Mouse (Mus musculus) liver, embryonic 16.5 days (tissue): Measurements from ENCODE around the gene Sbf1. TPM values are rescaled to one million over a fixed set of nuclear protein-coding genes. Genes with fewer than 3 reads are reported as not detected.

ENCODE experiments used
- ATAC-seq: fragments of 200-750 bp; cut with Nextera tagmentation; 2 replicates; pipeline ENCODE4 v1.8.0; 2017; ENCODE audit warnings: low read depth, mild to moderate bottlenecking, moderate number of reproducible peaks, moderate library complexity
- H3K27ac ChIP-seq: fragments of 300-500 bp; sonication (generic); 2 replicates; pipeline ENCODE4 v1.5.1; 2014; ENCODE audit warnings: mild to moderate bottlenecking, low read length
- H3K27me3 ChIP-seq: fragments of 300-500 bp; sonication (generic); 2 replicates; pipeline ENCODE4 v1.6.1; 2014; ENCODE audit warnings: low read depth, low read length, mixed read lengths; ENCODE audit not compliant: control insufficient read depth, insufficient read depth
- H3K36me3 ChIP-seq: fragments of 300-500 bp; sonication (generic); 2 replicates; pipeline ENCODE4 v1.6.1; 2014; ENCODE audit warnings: mild to moderate bottlenecking; ENCODE audit not compliant: control insufficient read depth, insufficient read depth
- H3K4me1 ChIP-seq: fragments of 300-500 bp; sonication (generic); 2 replicates; pipeline ENCODE4 v1.6.1; 2014; ENCODE audit warnings: low read depth, low read length, mixed read lengths; ENCODE audit not compliant: control insufficient read depth
- H3K4me2 ChIP-seq: fragments of 300-500 bp; sonication (generic); 2 replicates; pipeline ENCODE4 v1.6.1; 2014; ENCODE audit warnings: low read depth, low read length, mixed read lengths
- H3K4me3 ChIP-seq: fragments of 300-500 bp; sonication (generic); 2 replicates; pipeline ENCODE4 v1.5.1; 2014; ENCODE audit warnings: low read depth, mild to moderate bottlenecking, low read length
- H3K9ac ChIP-seq: fragments of 300-500 bp; sonication (generic); 2 replicates; pipeline ENCODE4 v1.6.1; 2014; ENCODE audit warnings: low read depth, low read length
- H3K9me3 ChIP-seq: fragments of 300-500 bp; sonication (generic); replicated peaks from 2 replicates; pipeline ENCODE4 v1.6.1; 2016; ENCODE audit warnings: low read length; ENCODE audit not compliant: control insufficient read depth
- WGBS: fragments of 180-500 bp; shearing (Covaris S2); extraction: QIAGEN DNeasy Blood & Tissue Kit; methylation state at CpG from one replicate; pipeline ENCODE4 v1.1.7; 2014; ENCODE audit not compliant: insufficient replicate concordance; 5-methylcytosine and 5-hydroxymethylcytosine counted together
- polyA plus RNA-seq: library from polyadenylated mRNA; unstranded; fragments of >200 nt; fragmentation: Nextera tagmentation; extraction: Ambion mirVana; gene quantifications from 2 replicates; pipeline ENCODE4 v1.2.1, GENCODE M21; 2015

Gene Sbf1
- polyA plus RNA-seq, 1 experiment from 2014 or later = 23.1 TPM

GRCm38 (mm10) chr15:89326441-89326840 lies 11.3 kb upstream of the Sbf1 start:
- Histone ChIP-seq H3K9ac (no peak overlapping the region), H3K36me3 (no peaks in the 10 kb centered on the region), H3K4me3 (no peak overlapping the region), H3K4me2 (no peak overlapping the region), H3K27me3 (peaks cover 17% of the 10 kb centered on the region), H3K4me1 (peaks cover 7% of the 10 kb centered on the region), H3K9me3 (no peaks in the 10 kb centered on the region), H3K27ac (no peak overlapping the region)
- no peak for ATAC-seq
- whole genome bisulfite sequencing = 75% methylated on average over 5 of the region's 5 CpGs

DNA sequence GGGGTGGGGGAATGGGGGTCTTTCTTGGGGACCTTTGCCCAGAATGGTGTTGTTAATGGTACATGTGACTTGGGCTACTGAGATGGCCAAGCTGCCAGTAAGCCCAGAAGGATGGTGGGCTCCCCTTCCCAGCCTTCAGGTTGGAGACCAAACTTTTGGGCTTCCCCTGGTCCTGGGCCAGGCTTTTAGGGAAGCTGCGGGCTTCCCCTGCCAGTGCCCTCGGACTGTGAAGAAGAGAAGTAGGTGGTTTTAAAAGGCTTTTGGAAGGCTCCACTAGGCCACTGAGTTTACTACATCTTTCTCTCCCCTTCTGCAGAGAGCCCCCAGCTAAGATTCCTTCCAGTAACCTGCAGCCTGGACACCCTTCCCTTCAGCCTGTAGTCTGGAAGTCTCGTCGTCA lies 8.5 kb upstream of the Sbf1 start:
- H3K9me3 ChIP-seq = no peaks in the 10 kb centered on the region
- H3K4me1 ChIP-seq = peaks cover 15% of the 10 kb centered on the region
- peak overlapping the region; percentile 57 for H3K4me2 ChIP-seq
- H3K9ac ChIP-seq = no peak overlapping the region
- H3K27ac ChIP-seq = no peak overlapping the region
- H3K27me3 ChIP-seq = peaks cover 17% of the 10 kb centered on the region
- no peak for ATAC-seq
- no peaks in the 10 kb centered on the region for H3K36me3 ChIP-seq
- H3K4me3 ChIP-seq = peak overlapping the region; percentile 51
- WGBS = 63% methylated on average over 4 of the region's 4 CpGs

GRCm38 (mm10) chr15:89322670-89323522 lies 7.8 kb upstream of the Sbf1 start, which contains the start of gene Adm2:
TSS of gene Adm2 (plus strand) at chr15:89322720.
- H3K27me3 ChIP-seq = peaks cover 17% of the 10 kb centered on the region
- no peaks in the 10 kb centered on the region for H3K36me3 ChIP-seq
- H3K9me3 ChIP-seq = no peaks in the 10 kb centered on the region
- H3K4me2 ChIP-seq = peak within 1 kb of the TSS; percentile 57
- no peak within 1 kb of the TSS for H3K27ac ChIP-seq
- H3K4me3 ChIP-seq = peak within 1 kb of the TSS; percentile 51
- peaks cover 15% of the 10 kb centered on the region for H3K4me1 ChIP-seq
- ATAC-seq = peak; percentile 64
- 12% methylated on average over 26 of the region's 26 CpGs for WGBS
- H3K9ac ChIP-seq = peak within 1 kb of the TSS; percentile 42

DNA sequence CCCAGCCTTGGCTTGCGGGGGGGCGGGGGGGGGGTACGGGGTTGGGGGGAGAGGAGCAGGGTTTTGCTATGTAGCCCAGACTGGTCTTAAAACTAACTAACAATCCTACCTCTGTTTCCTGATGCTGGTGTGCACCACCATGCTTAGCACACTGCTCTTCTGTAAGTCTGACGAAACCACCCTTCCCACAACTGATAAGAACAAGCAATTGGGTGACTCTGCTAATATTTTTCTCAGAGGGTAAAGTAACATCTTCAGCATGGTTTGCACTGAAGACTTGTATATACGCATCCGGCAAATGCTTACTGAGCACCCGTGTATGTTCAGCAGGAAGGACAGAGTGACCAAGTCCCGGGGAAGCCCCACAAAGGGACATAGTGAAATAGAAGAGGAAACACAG lies 6.2 kb upstream of the Sbf1 start:
- Histone ChIP-seq H3K4me2 (no peak overlapping the region), H3K4me3 (no peak overlapping the region), H3K27me3 (peaks cover 17% of the 10 kb centered on the region), H3K4me1 (peaks cover 15% of the 10 kb centered on the region), H3K36me3 (no peaks in the 10 kb centered on the region), H3K9me3 (no peaks in the 10 kb centered on the region), H3K27ac (no peak overlapping the region), H3K9ac (no peak overlapping the region)
- 18% methylated on average over 8 of the region's 8 CpGs for WGBS
- peak; percentile 22; the same call in 1 of the 2 replicates for ATAC-seq

DNA sequence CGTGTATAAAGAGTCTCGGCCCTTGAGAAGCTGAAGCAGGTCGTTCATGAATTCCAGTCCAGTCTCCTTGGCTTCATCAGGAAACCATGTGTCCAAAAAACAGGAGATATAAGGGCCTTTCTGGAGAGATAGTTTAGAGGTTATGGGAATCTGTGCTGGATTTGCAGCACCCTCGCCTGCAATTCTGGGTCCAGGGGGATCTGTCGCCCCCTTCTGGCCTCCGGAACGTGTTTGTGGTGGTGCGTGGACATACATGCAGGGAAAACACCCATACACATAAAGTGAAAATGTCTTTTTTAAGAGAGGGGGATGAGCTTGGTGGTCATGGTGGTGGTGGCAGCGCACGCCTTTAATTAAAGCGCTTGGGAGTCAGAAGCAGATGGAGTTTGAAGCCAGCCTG lies 1.0 kb upstream of the Sbf1 start:
- ATAC-seq = no peak
- 77% methylated on average over 11 of the region's 11 CpGs for WGBS
- no peak overlapping the region for H3K4me3 ChIP-seq

GRCm38 (mm10) chr15:89314511-89315189 lies 461 bp downstream of the Sbf1 start:
- no peaks in the 10 kb centered on the region for H3K9me3 ChIP-seq
- WGBS = under 1% methylated on average over 58 of the region's 58 CpGs
- H3K27me3 ChIP-seq = no peaks in the 10 kb centered on the region
- H3K4me1 ChIP-seq = peaks cover 42% of the 10 kb centered on the region
- H3K9ac ChIP-seq = peak overlapping the region; percentile 96
- peak overlapping the region; percentile 41 for H3K27ac ChIP-seq
- peak; percentile 17 for ATAC-seq
- H3K4me3 ChIP-seq = peak overlapping the region; percentile 97
- H3K36me3 ChIP-seq = no peaks in the 10 kb centered on the region
- H3K4me2 ChIP-seq = peak overlapping the region; percentile 82

More for the DNA sequence above, 1.0 kb upstream of the Sbf1 start:
- H3K9me3 ChIP-seq = no peaks in the 10 kb centered on the region
- peaks cover 36% of the 10 kb centered on the region for H3K4me1 ChIP-seq
- no peaks in the 10 kb centered on the region for H3K27me3 ChIP-seq
- no peak overlapping the region for H3K27ac ChIP-seq
- no peak overlapping the region for H3K9ac ChIP-seq
- H3K4me2 ChIP-seq = no peak overlapping the region
- H3K36me3 ChIP-seq = no peaks in the 10 kb centered on the region

- WGBS = 29% methylated on average over 3 of the region's 3 CpGs
- no peaks in the 10 kb centered on the region for H3K36me3 ChIP-seq
- peak overlapping the region; percentile 97 for H3K4me3 ChIP-seq
- ATAC-seq = no peak
- no peaks in the 10 kb centered on the region for H3K27me3 ChIP-seq
- H3K9ac ChIP-seq = peak overlapping the region; percentile 96
- H3K4me1 ChIP-seq = peaks cover 42% of the 10 kb centered on the region
- H3K4me2 ChIP-seq = peak overlapping the region; percentile 82
- H3K27ac ChIP-seq = no peak overlapping the region
- no peaks in the 10 kb centered on the region for H3K9me3 ChIP-seq
Observed at GRCm38 (mm10) chr15:89314107-89314506, 1.0 kb downstream of the Sbf1 start.

DNA sequence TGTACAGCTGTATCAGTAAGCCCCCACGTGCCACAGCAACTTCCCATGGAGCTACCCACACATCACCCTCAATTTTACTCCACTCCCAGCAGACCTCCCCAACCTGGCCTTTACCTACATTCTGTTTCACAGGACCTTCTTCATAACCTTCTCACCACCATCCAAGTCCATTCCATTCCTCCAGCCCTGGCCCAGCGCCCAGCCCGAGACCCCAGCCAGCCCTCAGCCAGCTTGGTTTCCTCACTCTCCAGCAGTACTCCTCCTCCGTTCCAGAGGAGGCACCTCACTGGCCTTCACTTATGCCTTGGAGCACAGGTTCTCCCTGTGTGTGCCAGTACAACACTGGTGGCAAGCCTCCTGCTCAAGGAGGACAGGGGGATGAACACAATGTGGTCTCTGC lies 1.8 kb downstream of the Sbf1 start:
- Histone ChIP-seq H3K36me3 (no peaks in the 10 kb centered on the region), H3K4me3 (no peak overlapping the region), H3K4me2 (peak overlapping the region; percentile 82), H3K27ac (no peak overlapping the region), H3K9me3 (no peaks in the 10 kb centered on the region), H3K27me3 (no peaks in the 10 kb centered on the region), H3K4me1 (peaks cover 42% of the 10 kb centered on the region), H3K9ac (no peak overlapping the region)
- WGBS = 67% methylated on average over 4 of the region's 4 CpGs
- no peak for ATAC-seq

GRCm38 (mm10) chr15:89309962-89310498 lies 5.1 kb downstream of the Sbf1 start:
- 11% methylated on average over 6 of the region's 6 CpGs for WGBS
- ATAC-seq = no peak
- Histone ChIP-seq H3K4me3 (no peak overlapping the region), H3K4me1 (peaks cover 36% of the 10 kb centered on the region), H3K27ac (no peak overlapping the region), H3K4me2 (no peak overlapping the region), H3K36me3 (peaks cover 8% of the 10 kb centered on the region), H3K9me3 (no peaks in the 10 kb centered on the region), H3K9ac (no peak overlapping the region), H3K27me3 (no peaks in the 10 kb centered on the region)
